8 mouse cellular contexts compared by ENCODE assay signal in the genomic region with DNA sequence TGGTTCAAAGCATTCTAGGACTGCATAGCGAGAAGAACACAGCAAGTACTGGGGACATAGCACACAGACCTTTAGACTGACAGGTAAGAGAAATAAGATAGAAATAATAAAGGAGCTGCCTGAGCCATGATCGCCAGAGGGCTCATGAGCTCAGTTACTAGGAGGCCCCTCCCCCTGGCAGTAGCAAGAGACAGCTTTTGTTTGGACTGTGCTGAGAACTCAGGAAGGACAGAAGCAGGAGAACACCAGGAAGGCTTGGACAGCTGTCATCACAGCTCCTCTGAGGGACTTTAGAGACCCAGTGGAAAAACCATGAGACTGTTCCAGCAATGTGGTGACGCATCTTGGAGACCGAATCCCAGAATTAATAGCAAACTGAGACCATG.
A peak's percentile ranks its signal among the peaks of the same experiment; 100 is the strongest.
DNase-seq lines count a peak whose midpoint lies in the region; ATAC-seq and TF ChIP-seq lines count a peak whose summit lies in the region.

No protein-coding gene starts in this region.

- no peaks in the 10 kb centered on the region for H3K9me3 ChIP-seq in forebrain, embryonic 12.5 days
- H3K9me3 ChIP-seq in hindbrain, embryonic 12.5 days (replicated peaks) = no peaks in the 10 kb centered on the region

- no peak overlapping the region for H3K27ac ChIP-seq in left cerebral cortex, adult 2 months
- peak overlapping the region; percentile 67 for H3K27ac ChIP-seq in forebrain, embryonic 12.5 days
- peak overlapping the region; percentile 64 for H3K27ac ChIP-seq in hindbrain, embryonic 12.5 days

- peaks cover 15% of the 10 kb centered on the region for H3K4me1 ChIP-seq in forebrain, embryonic 12.5 days
- H3K4me1 ChIP-seq in hindbrain, embryonic 12.5 days = peaks cover 15% of the 10 kb centered on the region

- peak; percentile 21 for TF ChIP-seq CTCF in left cerebral cortex, adult 2 months (IDR thresholded peaks at IDR 0.05)

- DNase-seq in left cerebral cortex, adult 2 months (ENCODE audit: extremely low spot score in 1 of 2, low spot score in 2 of 2) = no peak
- DNase-seq in left cerebral cortex, postnatal 36 days (ENCODE audit: low spot score in 2 of 2) = no peak
- peak; percentile 29 for DNase-seq in lung, postnatal 25 days (ENCODE audit: low spot score)
- DNase-seq in T-cell, adult 2 months (ENCODE audit: low spot score) = no peak
- DNase-seq in natural killer cell, adult 2 months (ENCODE audit: low spot score in 2 of 2) = no peak
- DNase-seq in adrenal gland, postnatal 14 days = no peak

- no peak overlapping the region for H3K4me3 ChIP-seq in left cerebral cortex, adult 2 months
- H3K4me3 ChIP-seq in forebrain, embryonic 12.5 days (replicated peaks) = no peak overlapping the region
- no peak overlapping the region for H3K4me3 ChIP-seq in hindbrain, embryonic 12.5 days

- H3K4me2 ChIP-seq in forebrain, embryonic 12.5 days = no peak overlapping the region
- H3K4me2 ChIP-seq in hindbrain, embryonic 12.5 days (replicated peaks) = no peak overlapping the region

- peak; percentile 58; the same call in 1 of the 2 replicates for ATAC-seq in forebrain, embryonic 12.5 days (ENCODE audit: low FRiP score)
- peak; percentile 62 for ATAC-seq in hindbrain, embryonic 12.5 days (ENCODE audit: low FRiP score)

- peaks cover 4% of the 10 kb centered on the region for H3K36me3 ChIP-seq in forebrain, embryonic 12.5 days (replicated peaks)
- no peaks in the 10 kb centered on the region for H3K36me3 ChIP-seq in hindbrain, embryonic 12.5 days

- WGBS in forebrain, embryonic 12.5 days = 35% methylated on average over 4 of the region's 4 CpGs
- WGBS in hindbrain, embryonic 12.5 days = 40% methylated on average over 4 of the region's 4 CpGs

- H3K9ac ChIP-seq in forebrain, embryonic 12.5 days = no peak overlapping the region
- no peak overlapping the region for H3K9ac ChIP-seq in hindbrain, embryonic 12.5 days

- intact Hi-C loops in left cerebral cortex, adult 2 months (cut with DNase I) = no loop called here
- intact Hi-C loops in left cerebral cortex, postnatal 36 days (cut with DNase I) = no loop called here

- H3K27me3 ChIP-seq in forebrain, embryonic 12.5 days = no peaks in the 10 kb centered on the region
- no peaks in the 10 kb centered on the region; the same call in 1 of the 2 replicates for H3K27me3 ChIP-seq in hindbrain, embryonic 12.5 days
